Mouse (Mus musculus): Measurements from ENCODE around the gene Ptcd3. TPM values are rescaled to one million over a fixed set of nuclear protein-coding genes. Genes with fewer than 3 reads are reported as not detected.

The Ptcd3 gene
- total and polyA plus RNA-seq, 2 experiments from 2014 or later, result 38.1 to 61.5 TPM

- H3K4me2 ChIP-seq (ENCODE audit: low read depth, low read length), result no peak overlapping the region
- DNase-seq (ENCODE audit: low spot score), result no peak
- H3K36me3 ChIP-seq (ENCODE audit: insufficient read depth, low read length), result no peaks in the 10 kb centered on the region
- H3K27ac ChIP-seq, result no peak overlapping the region
- no peaks in the 10 kb centered on the region for H3K4me1 ChIP-seq (ENCODE audit: insufficient read depth, low read length)
- no peak for TF ChIP-seq CTCF (IDR thresholded peaks at IDR 0.05; ENCODE audit: low read depth)
- H3K9ac ChIP-seq (replicated peaks; ENCODE audit: low read length), result no peak overlapping the region
- WGBS, result 67% methylated on average over 2 of the region's 2 CpGs
- H3K27me3 ChIP-seq (ENCODE audit: insufficient read depth, low read length), result no peaks in the 10 kb centered on the region
- H3K9me3 ChIP-seq (ENCODE audit: low read length), result no peaks in the 10 kb centered on the region
- ATAC-seq, result no peak
- no peak overlapping the region for H3K4me3 ChIP-seq (ENCODE audit: low read length)
Measured at GRCm38 (mm10) chr6:71836811-71837210, 71.7 kb downstream of the Ptcd3 start.

- Histone ChIP-seq H3K36me3 (ENCODE audit: insufficient read depth, low read length) (no peaks in the 10 kb centered on the region), H3K27me3 (ENCODE audit: insufficient read depth, low read length) (no peaks in the 10 kb centered on the region; the same call in 1 of the 2 replicates), H3K9ac (replicated peaks; ENCODE audit: low read length) (peak overlapping the region; percentile 74), H3K27ac (peak overlapping the region; percentile 94), H3K4me2 (ENCODE audit: low read depth, low read length) (peak overlapping the region; percentile 57), H3K4me3 (ENCODE audit: low read length) (peak overlapping the region; percentile 66), H3K4me1 (ENCODE audit: insufficient read depth, low read length) (no peaks in the 10 kb centered on the region), H3K9me3 (ENCODE audit: low read length) (no peaks in the 10 kb centered on the region)
- 0 out of 2 replicates have a peak, but pooled peaks have one; percentile 1 for TF ChIP-seq CTCF (IDR thresholded peaks at IDR 0.05; ENCODE audit: low read depth)
- WGBS, result 0% methylated on average over 21 of the region's 21 CpGs
- ATAC-seq, result peak; percentile 98
- peak; percentile 97 for DNase-seq (ENCODE audit: low spot score)
Measured at GRCm38 (mm10) chr6:71831581-71831960, 77.0 kb downstream of the Ptcd3 start.

GRCm38 (mm10) chr6:71830690-71831580 lies 77.6 kb downstream of the Ptcd3 start, which contains the start of gene Immt:
TSS of gene Immt (plus strand) at chr6:71831331.
- no peaks in the 10 kb centered on the region for H3K4me1 ChIP-seq (ENCODE audit: insufficient read depth, low read length)
- H3K4me2 ChIP-seq (ENCODE audit: low read depth, low read length), result peak within 1 kb of the TSS; percentile 57
- no peaks in the 10 kb centered on the region for H3K36me3 ChIP-seq (ENCODE audit: insufficient read depth, low read length)
- WGBS, result under 1% methylated on average over 63 of the region's 64 CpGs
- H3K27ac ChIP-seq, result peak within 1 kb of the TSS; percentile 94
- H3K9ac ChIP-seq (replicated peaks; ENCODE audit: low read length), result peak within 1 kb of the TSS; percentile 74
- H3K9me3 ChIP-seq (ENCODE audit: low read length), result no peaks in the 10 kb centered on the region
- no peaks in the 10 kb centered on the region; the same call in 1 of the 2 replicates for H3K27me3 ChIP-seq (ENCODE audit: insufficient read depth, low read length)
- peak; percentile 8; the same call in 1 of the 2 replicates for TF ChIP-seq CTCF (IDR thresholded peaks at IDR 0.05; ENCODE audit: low read depth)
- ATAC-seq (peak; percentile 99), DNase-seq (ENCODE audit: low spot score) (peak; percentile 99)
- peak within 1 kb of the TSS; percentile 66 for H3K4me3 ChIP-seq (ENCODE audit: low read length)

Other genes with a start within 250 kb of the Ptcd3 start
- gene Reep1, start 201.2 kb downstream of the Ptcd3 start, total RNA-seq (2014; rRNA removed), result 319 and 369 TPM in 2 replicates
- 188 and 213 TPM in 2 replicates for gene Reep1, start 201.2 kb downstream of the Ptcd3 start, polyA plus RNA-seq (2015; fragmentation: Nextera tagmentation; extraction: Ambion mirVana)
- gene Mrpl35, start 81.8 kb downstream of the Ptcd3 start, total RNA-seq (2014; rRNA removed), result 6.0 and 8.3 TPM in 2 replicates
- 50.8 and 51.8 TPM in 2 replicates for gene Mrpl35, start 81.8 kb downstream of the Ptcd3 start, polyA plus RNA-seq (2015; fragmentation: Nextera tagmentation; extraction: Ambion mirVana)
- gene Immt, start 77.4 kb downstream of the Ptcd3 start, total RNA-seq (2014; rRNA removed), result 112 and 125 TPM in 2 replicates
- 164 and 165 TPM in 2 replicates for gene Immt, start 77.4 kb downstream of the Ptcd3 start, polyA plus RNA-seq (2015; fragmentation: Nextera tagmentation; extraction: Ambion mirVana)
- 22.3 and 45.4 TPM in 2 replicates for gene Polr1a, start 303 bp upstream of the Ptcd3 start, total RNA-seq (2014; rRNA removed)
- gene Polr1a, start 303 bp upstream of the Ptcd3 start, polyA plus RNA-seq (2015; fragmentation: Nextera tagmentation; extraction: Ambion mirVana), result 13.1 and 15.0 TPM in 2 replicates
- 23.5 and 28.8 TPM in 2 replicates for gene St3gal5, start 188.8 kb upstream of the Ptcd3 start, total RNA-seq (2014; rRNA removed)
- gene St3gal5, start 188.8 kb upstream of the Ptcd3 start, polyA plus RNA-seq (2015; fragmentation: Nextera tagmentation; extraction: Ambion mirVana), result 59.1 and 59.8 TPM in 2 replicates

All from hindbrain, postnatal 0 days (tissue).